Mouse (Mus musculus): ENCODE data around the gene Mvb12b. TPM values are rescaled to one million over a fixed set of nuclear protein-coding genes. Genes with fewer than 3 reads are reported as not detected.

Mvb12b gene
- polyA plus RNA-seq, 1 experiment: 15.9 TPM

- Histone ChIP-seq H3K27me3 (ENCODE audit: control insufficient read depth, insufficient read depth, insufficient read length) (no peaks in the 10 kb centered on the region), H3K79me2 (ENCODE audit: control insufficient read depth, insufficient read depth) (no peaks in the 10 kb centered on the region)
- TF ChIP-seq MYOD1 (IDR thresholded peaks at IDR 0.05; ENCODE audit: control insufficient read depth, insufficient read length, low read depth): no peak
- no peak for TF ChIP-seq CEBPB (IDR thresholded peaks at IDR 0.05; ENCODE audit: low read depth)
- no peak for TF ChIP-seq USF1 (IDR thresholded peaks at IDR 0.05; ENCODE audit: low read depth)
- TF ChIP-seq MYOG (IDR thresholded peaks at IDR 0.05; ENCODE audit: control insufficient read depth, extremely low read depth, insufficient read length): no peak
- TF ChIP-seq FOSL1 (IDR thresholded peaks at IDR 0.05; ENCODE audit: insufficient read depth, low read length, poor library complexity, severe bottlenecking): no peak
- no peak for TF ChIP-seq MAX (IDR thresholded peaks at IDR 0.05)
- TF ChIP-seq CTCF (IDR thresholded peaks at IDR 0.05; ENCODE audit: control insufficient read depth, insufficient read depth, insufficient read length): no peak
Observed at GRCm38 (mm10) chr2:33809081-33809480, 78.7 kb downstream of the Mvb12b start.

GRCm38 (mm10) chr2:33808032-33808431 is 79.7 kb downstream of the Mvb12b start:
- Histone ChIP-seq H3ac (ENCODE audit: control insufficient read depth, insufficient read length, low read depth) (no peak overlapping the region), H3K79me3 (ENCODE audit: low read depth) (no peaks in the 10 kb centered on the region), H3K79me2 (ENCODE audit: control insufficient read depth, insufficient read depth) (no peaks in the 10 kb centered on the region), H3K4me3 (ENCODE audit: insufficient read depth, poor library complexity, severe bottlenecking) (no peak overlapping the region), H3K27me3 (ENCODE audit: control insufficient read depth, insufficient read depth, insufficient read length) (no peaks in the 10 kb centered on the region), H3K36me3 (ENCODE audit: control insufficient read depth, insufficient read depth) (no peaks in the 10 kb centered on the region)
- TF ChIP-seq MAX (IDR thresholded peaks at IDR 0.05) (no peak), MYOG (IDR thresholded peaks at IDR 0.05; ENCODE audit: control insufficient read depth, extremely low read depth, insufficient read length) (no peak), MYOD1 (IDR thresholded peaks at IDR 0.05; ENCODE audit: control insufficient read depth, insufficient read length, low read depth) (no peak), USF1 (IDR thresholded peaks at IDR 0.05; ENCODE audit: low read depth) (no peak), FOSL1 (IDR thresholded peaks at IDR 0.05; ENCODE audit: insufficient read depth, low read length, poor library complexity, severe bottlenecking) (no peak), CTCF (IDR thresholded peaks at IDR 0.05; ENCODE audit: control insufficient read depth, insufficient read depth, insufficient read length) (no peak), CEBPB (IDR thresholded peaks at IDR 0.05; ENCODE audit: low read depth) (no peak)

More at GRCm38 (mm10) chr2:33809081-33809480, 78.7 kb downstream of the Mvb12b start:
- H3K79me3 ChIP-seq (ENCODE audit: low read depth): no peaks in the 10 kb centered on the region
- H3K4me3 ChIP-seq (ENCODE audit: insufficient read depth, poor library complexity, severe bottlenecking): no peak overlapping the region
- no peak overlapping the region for H3ac ChIP-seq (ENCODE audit: control insufficient read depth, insufficient read length, low read depth)
- H3K36me3 ChIP-seq (ENCODE audit: control insufficient read depth, insufficient read depth): no peaks in the 10 kb centered on the region

GRCm38 (mm10) chr2:33805640-33806039 is 82.1 kb downstream of the Mvb12b start:
- Histone ChIP-seq H3K36me3 (ENCODE audit: control insufficient read depth, insufficient read depth) (no peaks in the 10 kb centered on the region), H3K27me3 (ENCODE audit: control insufficient read depth, insufficient read depth, insufficient read length) (no peaks in the 10 kb centered on the region), H3K4me3 (ENCODE audit: insufficient read depth, poor library complexity, severe bottlenecking) (no peak overlapping the region), H3K79me2 (ENCODE audit: control insufficient read depth, insufficient read depth) (no peaks in the 10 kb centered on the region), H3ac (ENCODE audit: control insufficient read depth, insufficient read length, low read depth) (no peak overlapping the region), H3K79me3 (ENCODE audit: low read depth) (no peaks in the 10 kb centered on the region)
- TF ChIP-seq MYOG (IDR thresholded peaks at IDR 0.05; ENCODE audit: control insufficient read depth, extremely low read depth, insufficient read length): no peak
- no peak for TF ChIP-seq CEBPB (IDR thresholded peaks at IDR 0.05; ENCODE audit: low read depth)
- TF ChIP-seq FOSL1 (IDR thresholded peaks at IDR 0.05; ENCODE audit: insufficient read depth, low read length, poor library complexity, severe bottlenecking): no peak
- no peak for TF ChIP-seq MAX (IDR thresholded peaks at IDR 0.05)
- no peak for TF ChIP-seq CTCF (IDR thresholded peaks at IDR 0.05; ENCODE audit: control insufficient read depth, insufficient read depth, insufficient read length)
- TF ChIP-seq USF1 (IDR thresholded peaks at IDR 0.05; ENCODE audit: low read depth): no peak
- no peak for TF ChIP-seq MYOD1 (IDR thresholded peaks at IDR 0.05; ENCODE audit: control insufficient read depth, insufficient read length, low read depth)

GRCm38 (mm10) chr2:33803717-33804214 is 84.0 kb downstream of the Mvb12b start:
- no peaks in the 10 kb centered on the region for H3K79me2 ChIP-seq (ENCODE audit: control insufficient read depth, insufficient read depth)
- no peak overlapping the region for H3K4me3 ChIP-seq (ENCODE audit: insufficient read depth, poor library complexity, severe bottlenecking)
- H3K79me3 ChIP-seq (ENCODE audit: low read depth): no peaks in the 10 kb centered on the region
- TF ChIP-seq CEBPB (IDR thresholded peaks at IDR 0.05; ENCODE audit: low read depth) (no peak), CTCF (IDR thresholded peaks at IDR 0.05; ENCODE audit: control insufficient read depth, insufficient read depth, insufficient read length) (no peak), MYOG (IDR thresholded peaks at IDR 0.05; ENCODE audit: control insufficient read depth, extremely low read depth, insufficient read length) (no peak), FOSL1 (IDR thresholded peaks at IDR 0.05; ENCODE audit: insufficient read depth, low read length, poor library complexity, severe bottlenecking) (no peak), USF1 (IDR thresholded peaks at IDR 0.05; ENCODE audit: low read depth) (no peak), MYOD1 (IDR thresholded peaks at IDR 0.05; ENCODE audit: control insufficient read depth, insufficient read length, low read depth) (no peak), MAX (IDR thresholded peaks at IDR 0.05) (no peak)
- H3K27me3 ChIP-seq (ENCODE audit: control insufficient read depth, insufficient read depth, insufficient read length): no peaks in the 10 kb centered on the region
- H3K36me3 ChIP-seq (ENCODE audit: control insufficient read depth, insufficient read depth): no peaks in the 10 kb centered on the region
- no peak overlapping the region for H3ac ChIP-seq (ENCODE audit: control insufficient read depth, insufficient read length, low read depth)

- H3K4me3 ChIP-seq (ENCODE audit: insufficient read depth, poor library complexity, severe bottlenecking): no peak overlapping the region
- no peaks in the 10 kb centered on the region for H3K79me2 ChIP-seq (ENCODE audit: control insufficient read depth, insufficient read depth)
- H3K79me3 ChIP-seq (ENCODE audit: low read depth): no peaks in the 10 kb centered on the region
- H3K36me3 ChIP-seq (ENCODE audit: control insufficient read depth, insufficient read depth): no peaks in the 10 kb centered on the region
- H3ac ChIP-seq (ENCODE audit: control insufficient read depth, insufficient read length, low read depth): no peak overlapping the region
- H3K27me3 ChIP-seq (ENCODE audit: control insufficient read depth, insufficient read depth, insufficient read length): no peaks in the 10 kb centered on the region
- TF ChIP-seq MAX (IDR thresholded peaks at IDR 0.05) (no peak), FOSL1 (IDR thresholded peaks at IDR 0.05; ENCODE audit: insufficient read depth, low read length, poor library complexity, severe bottlenecking) (no peak), CEBPB (IDR thresholded peaks at IDR 0.05; ENCODE audit: low read depth) (no peak), USF1 (IDR thresholded peaks at IDR 0.05; ENCODE audit: low read depth) (no peak), CTCF (IDR thresholded peaks at IDR 0.05; ENCODE audit: control insufficient read depth, insufficient read depth, insufficient read length) (no peak), MYOG (IDR thresholded peaks at IDR 0.05; ENCODE audit: control insufficient read depth, extremely low read depth, insufficient read length) (no peak), MYOD1 (IDR thresholded peaks at IDR 0.05; ENCODE audit: control insufficient read depth, insufficient read length, low read depth) (no peak)
Observed at GRCm38 (mm10) chr2:33803083-33803615, 84.6 kb downstream of the Mvb12b start.
